Mouse (Mus musculus) small intestine, adult 2 months (tissue): ENCODE measurements around the gene Fstl3.

Experiments
- CTCF ChIP-seq: fragments of 200-500 bp; IDR thresholded peaks from 2 replicates; pipeline ENCODE4 v1.5.1; 2012; ENCODE audit warnings: low read depth, mild to moderate bottlenecking, control low read depth, inconsistent platforms, low read length, moderate library complexity, mixed read lengths; ENCODE audit not compliant: insufficient replicate concordance, insufficient read length; ENCODE audit errors: extremely low read depth
- POLR2A ChIP-seq: fragments of 200-500 bp; IDR thresholded peaks from 2 replicates; pipeline ENCODE4 v1.6.1; 2012; ENCODE audit warnings: low read depth, mild to moderate bottlenecking, control low read depth, inconsistent platforms, low read length, moderate library complexity

DNA sequence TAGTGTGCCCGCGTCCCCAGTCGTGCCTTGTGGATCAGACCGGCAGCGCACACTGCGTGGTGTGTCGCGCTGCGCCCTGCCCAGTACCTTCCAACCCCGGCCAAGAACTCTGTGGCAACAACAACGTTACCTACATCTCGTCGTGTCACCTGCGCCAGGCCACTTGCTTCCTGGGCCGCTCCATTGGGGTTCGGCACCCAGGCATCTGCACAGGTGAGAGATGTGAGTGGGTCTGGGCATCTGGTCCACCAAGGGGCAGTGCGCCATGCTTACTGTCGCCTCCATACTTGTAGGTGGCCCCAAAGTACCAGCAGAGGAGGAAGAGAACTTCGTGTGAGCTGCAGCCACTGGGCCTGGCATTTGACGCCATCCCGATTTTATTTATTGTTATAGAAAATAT is 4.1 kb downstream of the Fstl3 start:
- TF ChIP-seq POLR2A (no peak), CTCF (no peak)
